Mouse (Mus musculus): ENCODE results near the gene Amigo1.

GRCm38 (mm10) chr3:108166486-108167211, 19.5 kb upstream of the Amigo1 start:
- TF ChIP-seq CTCF (IDR thresholded peaks at IDR 0.05; ENCODE audit: extremely low read depth, insufficient read depth, insufficient read length, insufficient replicate concordance) (no peak), POLR2A (IDR thresholded peaks at IDR 0.05; ENCODE audit: low read depth, low read length) (no peak)
